34 mouse cellular contexts compared by ENCODE assay signal in the genomic region with DNA sequence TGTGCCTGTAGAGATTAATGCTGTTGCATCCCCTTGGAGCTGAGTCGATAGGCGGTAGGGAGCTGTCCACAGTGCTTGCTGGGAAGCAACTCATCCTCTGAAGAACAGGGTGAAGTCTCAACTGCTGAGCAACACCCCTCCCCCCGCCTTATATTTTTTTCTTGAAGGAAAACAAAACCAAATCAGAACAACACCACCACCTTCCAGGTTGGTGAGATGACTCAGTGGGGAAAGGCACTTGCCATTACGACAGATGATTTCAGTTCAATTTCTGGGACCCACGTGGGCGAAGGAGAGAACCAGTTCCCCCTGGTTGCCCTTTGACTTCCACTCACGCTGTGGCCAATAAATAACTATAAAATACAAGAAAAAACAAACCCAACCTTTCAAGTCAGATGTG. TPM values are rescaled to one million over a fixed set of nuclear protein-coding genes. Genes with fewer than 3 reads are reported as not detected.
"Had no signal": no experiment of that assay in that cellular context is flagged by ENCODE, and none has a peak within 500 bp of the region (broad histone marks: within the 10 kb centered on the region; RNA-seq: fewer than 3 reads in every experiment).

No protein-coding gene starts in this region.

- H3K27ac ChIP-seq: gastrocnemius, adult 2 months; heart, embryonic 10.5 days; hindbrain, embryonic 10.5 days; hindbrain, embryonic 12.5 days; hindbrain, embryonic 14.5 days; intestine, embryonic 15.5 days; left cerebral cortex, adult 2 months; limb, embryonic 10.5 days; limb, embryonic 12.5 days; liver, embryonic 13.5 days; liver, embryonic 15.5 days had no signal

- DNase-seq: gastrocnemius, adult 2 months; gastrocnemius, postnatal 10 days; gastrocnemius, postnatal 25 days; heart, adult 18-20 months; heart, postnatal 10 days; heart, postnatal 4 days; kidney, adult 18-20 months; kidney, adult 8-10 months; kidney, postnatal 10 days; kidney, postnatal 36 days; liver; liver, embryonic 13.5 days had no signal

- H3K4me3 ChIP-seq: gastrocnemius, adult 2 months; heart, embryonic 10.5 days; heart, embryonic 12.5 days; hindbrain, embryonic 10.5 days; hindbrain, embryonic 12.5 days; intestine, embryonic 15.5 days; left cerebral cortex, adult 2 months; limb, embryonic 10.5 days; limb, embryonic 12.5 days; liver, embryonic 13.5 days; liver, embryonic 15.5 days had no signal

- ATAC-seq: hindbrain, embryonic 16.5 days; intestine, embryonic 15.5 days; intestine, postnatal 0 days had no signal

RNA-seq across cellular contexts. Expression of gene Pacsin1, which starts 3.5 kb away (rescaled TPM):
- total RNA-seq: granulocyte monocyte progenitor cell, adult 5-6 weeks had no signal

RNA-seq across cellular contexts. Expression of gene RPS10-NUDT3, which starts 23.7 kb away (rescaled TPM):
- total RNA-seq: gastrocnemius, postnatal 10 days; gastrocnemius, postnatal 25 days; gastrocnemius, postnatal 4 days; granulocyte monocyte progenitor cell, adult 5-6 weeks; heart, postnatal 4 days; left cerebral cortex, postnatal 14 days; left cerebral cortex, postnatal 36 days had no signal
- polyA plus RNA-seq: heart, embryonic 10.5 days; heart, embryonic 12.5 days; heart, embryonic 14.5 days; heart, embryonic 16.5 days; hindbrain, embryonic 12.5 days; hindbrain, embryonic 14.5 days; hindbrain, embryonic 16.5 days; intestine, embryonic 15.5 days; intestine, postnatal 0 days; kidney, embryonic 14.5 days; kidney, embryonic 16.5 days; large intestine, adult 2 months; limb, embryonic 10.5 days; limb, embryonic 12.5 days; liver, embryonic 11.5 days; liver, embryonic 13.5 days; liver, embryonic 15.5 days had no signal
